Mouse (Mus musculus): ENCODE results near the gene Ccdc142.
A peak's percentile ranks its signal among the peaks of the same experiment; 100 is the strongest.

Gene Ccdc142

DNA sequence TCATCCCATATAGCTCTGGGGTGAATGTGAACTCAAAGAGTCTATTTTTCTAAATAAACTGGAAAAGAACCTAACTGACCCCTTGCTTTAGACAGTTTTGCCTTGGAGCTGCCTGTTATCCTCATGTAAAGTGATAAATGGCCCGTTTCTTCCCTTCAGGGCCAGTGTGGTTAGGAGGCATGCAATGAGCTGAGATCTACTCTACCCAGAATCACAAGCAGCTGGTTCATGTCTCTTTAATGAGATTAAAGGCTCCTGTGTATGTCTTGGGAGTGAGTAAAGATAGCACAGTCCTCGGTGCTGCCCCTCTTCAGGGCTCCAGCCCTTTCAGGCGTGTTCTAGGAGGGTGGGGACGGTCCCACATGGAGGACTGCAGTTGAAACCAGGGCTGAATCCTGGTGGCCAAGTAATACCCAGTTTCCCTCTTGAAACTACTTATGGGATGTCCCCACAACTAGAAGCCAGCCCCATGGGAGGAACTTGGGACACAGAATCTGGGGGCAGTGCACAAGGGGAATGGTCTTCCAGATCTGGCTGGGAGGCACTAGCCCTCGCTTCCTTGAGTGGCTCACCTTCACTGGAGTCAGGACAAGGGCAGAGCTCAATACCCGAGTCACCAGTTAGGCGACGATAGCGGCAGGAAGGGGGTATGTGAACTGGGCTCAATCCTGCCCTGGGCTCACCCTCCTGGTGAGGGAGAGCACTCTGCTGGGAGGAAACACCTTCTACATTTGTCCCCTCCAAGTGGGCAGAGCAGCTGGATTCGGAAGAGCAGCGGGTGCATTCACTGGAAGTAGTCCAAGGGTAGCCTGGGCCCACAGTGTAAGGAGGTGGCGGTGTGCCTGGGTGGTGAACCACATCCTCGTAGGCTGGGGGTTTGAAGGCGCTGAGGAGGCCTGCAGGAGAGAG lies 17.7 kb downstream of the Ccdc142 start:
- DNase-seq = peak; percentile 29 to 43

DNA sequence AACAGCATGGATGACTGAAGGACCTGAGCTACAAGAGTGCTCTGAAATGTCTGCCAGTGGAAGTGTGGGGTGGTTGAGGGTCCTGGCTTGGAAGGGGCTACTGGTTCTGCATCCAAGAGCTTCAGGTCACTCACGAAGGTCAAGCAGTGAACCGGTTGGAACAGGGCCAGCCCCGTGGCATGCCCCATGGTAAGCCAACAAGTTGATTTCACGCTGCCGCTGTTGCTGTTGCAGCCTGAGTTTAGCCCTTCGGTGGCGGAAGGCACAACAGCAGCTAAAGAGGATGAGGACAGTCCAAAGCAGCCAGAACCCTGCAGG lies 18.3 kb downstream of the Ccdc142 start:
- no peak for DNase-seq

DNA sequence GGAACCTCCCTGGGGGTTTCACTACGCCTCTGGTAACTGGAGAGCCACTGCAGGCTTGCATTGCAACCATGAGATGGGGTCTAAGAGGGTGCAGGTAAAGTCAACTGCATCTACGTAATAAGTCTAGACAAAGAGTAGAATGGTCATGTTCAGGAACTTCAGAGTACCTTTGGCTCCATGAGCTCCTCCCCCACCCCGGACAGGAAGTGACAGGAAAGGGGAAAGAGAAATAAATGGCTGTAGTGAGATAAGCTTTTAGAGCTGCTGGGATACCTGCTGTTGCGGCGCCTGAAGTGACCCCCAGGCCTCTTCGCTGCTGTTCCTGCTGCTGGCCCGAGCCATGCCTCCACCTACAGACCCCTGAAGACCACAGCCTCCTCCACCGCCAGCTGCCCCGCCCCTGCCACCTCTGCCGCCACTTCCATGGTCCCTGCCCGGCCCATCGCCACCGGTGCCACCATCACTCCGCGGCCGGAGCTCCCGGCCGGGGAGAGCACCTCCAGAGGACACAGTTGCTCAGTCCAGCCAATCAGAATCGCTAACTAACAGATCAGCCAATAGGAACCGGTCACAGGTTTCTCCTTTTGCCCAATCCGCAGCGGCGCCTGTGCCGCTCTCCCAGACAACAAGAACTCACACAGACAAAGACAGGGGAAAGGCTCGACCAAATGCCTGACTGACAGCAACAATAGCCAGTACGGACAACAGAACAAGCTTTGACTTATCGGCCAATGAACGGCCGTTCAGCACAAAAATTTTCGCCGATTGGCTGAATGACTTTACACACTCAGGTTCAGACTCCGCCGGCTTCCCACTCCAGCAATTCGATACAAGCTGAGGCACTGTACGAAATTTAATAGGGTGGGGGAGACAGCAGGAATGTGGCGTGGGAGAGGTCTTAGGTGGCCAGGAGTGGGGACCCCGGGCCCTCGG lies 19.8 kb downstream of the Ccdc142 start, which contains the start of gene Wbp1:
TSS of gene Wbp1 (minus strand) at position 630 of the 933 bp plus-strand sequence.
- DNase-seq = peak; percentile 86 to 94

DNA sequence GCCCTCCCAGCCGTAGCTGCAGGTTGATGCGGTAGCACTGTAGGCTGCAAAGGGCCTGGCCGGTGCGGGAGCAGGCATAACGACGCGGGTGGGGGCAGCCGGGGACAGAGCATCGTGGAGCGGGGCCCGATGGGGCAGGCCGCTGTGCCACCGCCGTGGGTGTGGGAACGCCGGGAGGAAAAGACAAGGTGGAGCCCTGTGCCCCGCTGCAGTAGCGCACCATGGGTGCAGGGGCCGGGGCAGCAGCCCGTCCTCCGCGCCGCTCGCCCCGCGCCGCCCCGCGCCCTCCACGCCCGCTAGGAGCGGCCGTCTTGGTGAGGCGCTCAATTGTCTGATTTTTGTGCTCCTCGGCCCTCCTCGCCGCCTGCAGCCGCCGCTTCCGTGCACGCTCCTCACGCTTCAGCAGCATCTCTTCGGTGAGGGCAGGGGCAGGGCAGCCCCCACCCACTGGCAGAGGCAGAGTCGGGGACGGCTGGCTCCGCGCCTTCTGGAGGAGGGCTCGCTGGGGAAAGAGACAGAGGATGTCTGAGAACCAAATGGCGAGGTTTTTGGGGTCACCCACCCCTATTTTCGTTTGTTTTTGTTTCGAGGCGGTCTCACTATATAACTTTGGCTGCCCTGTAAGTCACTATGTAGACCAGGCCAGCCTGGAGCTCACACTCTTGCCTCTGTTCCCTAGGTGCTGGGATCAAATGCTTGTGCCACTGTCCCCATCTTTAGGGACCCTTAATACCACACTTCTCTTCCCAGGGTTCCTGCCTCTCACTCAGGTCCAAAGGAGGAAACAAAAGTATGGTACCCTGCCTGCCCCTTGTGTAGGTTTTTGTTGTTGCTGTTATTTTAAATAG lies 20.7 kb downstream of the Ccdc142 start:
- DNase-seq = peak in 1 of 2 experiments; percentile 64

DNA sequence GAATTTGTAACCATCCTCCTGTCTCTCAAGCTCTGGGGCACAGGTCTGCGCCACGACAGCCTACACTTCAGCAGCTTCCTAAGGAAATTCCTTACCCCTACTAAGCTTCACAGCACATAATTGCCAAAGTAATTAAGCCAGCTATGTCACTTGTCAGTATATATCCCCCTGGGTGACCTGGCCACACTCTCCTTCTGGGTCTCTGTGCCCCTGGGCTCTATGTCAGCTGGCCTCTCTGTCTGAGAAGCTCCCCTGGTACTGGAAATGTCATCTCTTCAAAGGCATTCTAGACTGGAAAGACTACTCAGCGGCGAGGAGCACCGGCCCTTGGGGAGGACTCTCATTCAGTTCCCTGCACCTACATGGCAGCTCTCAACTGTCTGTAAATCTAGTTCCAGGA lies 21.6 kb downstream of the Ccdc142 start:
- no peak for DNase-seq

DNA sequence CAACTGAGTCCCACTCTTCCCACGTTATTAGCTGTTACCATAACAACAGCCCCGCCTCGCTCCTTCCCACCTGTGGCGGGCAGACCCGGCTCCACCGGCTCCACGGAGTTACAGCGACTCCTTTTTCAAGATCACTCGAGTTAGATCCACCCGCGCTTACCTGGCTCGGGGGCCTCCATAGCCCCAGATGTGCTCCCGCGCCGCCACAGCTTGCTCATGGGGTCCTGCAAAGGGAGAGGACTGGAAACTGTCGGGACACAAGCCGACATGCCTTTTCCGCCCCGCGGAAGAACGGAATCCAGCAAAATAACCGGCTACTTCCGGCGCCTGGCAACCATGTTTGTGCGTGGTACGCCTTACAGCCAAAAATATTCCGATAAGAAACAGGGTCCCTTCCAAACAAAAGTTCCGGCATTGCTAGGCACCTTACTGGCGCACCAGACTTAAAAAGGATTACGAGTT lies 23.5 kb downstream of the Ccdc142 start:
- peak; percentile 88 to 89 for DNase-seq

DNA sequence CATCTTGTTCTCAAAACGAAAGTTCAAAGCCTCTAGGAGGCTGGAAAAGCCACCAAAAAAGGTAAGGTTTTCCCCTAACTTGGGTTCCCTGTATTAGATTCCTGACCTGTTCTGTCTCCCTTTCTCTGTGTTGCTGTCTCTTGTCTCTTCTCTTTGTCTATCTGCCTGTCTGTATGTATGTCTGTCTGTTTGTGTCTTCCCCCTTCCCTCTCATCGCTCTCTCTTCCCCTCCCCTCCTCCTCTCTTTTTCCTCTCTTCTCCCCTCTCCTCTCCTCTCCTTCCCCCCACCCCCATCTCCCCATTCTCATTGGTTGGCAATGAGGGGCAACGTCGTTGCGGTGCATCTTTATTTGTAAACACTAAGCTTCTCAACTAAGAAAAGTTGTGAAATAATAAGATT lies 23.9 kb downstream of the Ccdc142 start, which contains the start of gene Ino80b:
TSS of gene Ino80b (minus strand) at position 101 of the 400 bp plus-strand sequence.
- no peak for DNase-seq

DNA sequence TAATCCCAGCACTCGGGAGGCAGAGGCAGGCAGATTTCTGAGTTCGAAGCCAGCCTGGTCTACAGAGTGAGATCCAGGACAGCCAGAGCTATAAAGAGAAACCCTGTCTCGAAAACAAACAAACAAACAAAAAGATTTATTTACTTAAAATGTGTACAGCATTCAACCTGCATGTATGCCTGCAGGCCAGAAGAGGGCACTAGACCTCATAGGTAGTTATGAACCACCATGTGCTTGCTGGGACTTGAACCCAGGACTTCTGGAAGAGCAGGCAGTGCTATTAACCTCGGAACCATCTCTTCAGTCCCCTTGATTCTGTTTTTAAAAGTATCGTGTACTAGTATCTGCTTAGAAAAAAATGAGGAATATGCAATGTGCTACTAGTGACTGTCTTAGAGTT lies 26.0 kb downstream of the Ccdc142 start:
- DNase-seq = no peak

DNA sequence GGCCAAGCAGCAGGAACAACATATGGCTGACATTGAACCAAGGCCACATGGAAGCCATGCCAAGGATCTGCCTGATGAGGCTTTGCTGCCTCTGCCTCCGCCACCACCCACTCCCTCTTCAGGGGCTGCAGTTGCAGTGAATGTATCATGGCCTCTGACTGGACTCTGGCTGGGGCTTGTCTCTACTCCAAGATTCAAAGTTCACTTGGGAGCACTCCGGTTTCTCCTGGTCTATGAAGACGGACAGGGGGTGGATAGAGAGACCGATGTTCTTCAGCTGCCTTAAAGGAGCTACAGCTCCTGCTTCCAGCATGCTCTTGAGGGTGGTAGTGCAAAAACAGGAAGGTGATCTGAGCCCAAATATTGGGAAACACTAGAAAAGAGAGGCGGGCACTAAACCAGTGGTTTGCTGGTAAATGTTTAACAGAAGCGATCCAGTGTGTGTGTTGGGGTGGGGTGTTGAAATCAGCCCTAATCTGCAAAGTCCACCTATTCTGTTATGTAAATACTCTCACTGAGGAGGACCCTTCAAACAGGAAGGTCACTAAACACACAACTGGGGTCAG lies 30.2 kb downstream of the Ccdc142 start:
- no peak for DNase-seq

DNA sequence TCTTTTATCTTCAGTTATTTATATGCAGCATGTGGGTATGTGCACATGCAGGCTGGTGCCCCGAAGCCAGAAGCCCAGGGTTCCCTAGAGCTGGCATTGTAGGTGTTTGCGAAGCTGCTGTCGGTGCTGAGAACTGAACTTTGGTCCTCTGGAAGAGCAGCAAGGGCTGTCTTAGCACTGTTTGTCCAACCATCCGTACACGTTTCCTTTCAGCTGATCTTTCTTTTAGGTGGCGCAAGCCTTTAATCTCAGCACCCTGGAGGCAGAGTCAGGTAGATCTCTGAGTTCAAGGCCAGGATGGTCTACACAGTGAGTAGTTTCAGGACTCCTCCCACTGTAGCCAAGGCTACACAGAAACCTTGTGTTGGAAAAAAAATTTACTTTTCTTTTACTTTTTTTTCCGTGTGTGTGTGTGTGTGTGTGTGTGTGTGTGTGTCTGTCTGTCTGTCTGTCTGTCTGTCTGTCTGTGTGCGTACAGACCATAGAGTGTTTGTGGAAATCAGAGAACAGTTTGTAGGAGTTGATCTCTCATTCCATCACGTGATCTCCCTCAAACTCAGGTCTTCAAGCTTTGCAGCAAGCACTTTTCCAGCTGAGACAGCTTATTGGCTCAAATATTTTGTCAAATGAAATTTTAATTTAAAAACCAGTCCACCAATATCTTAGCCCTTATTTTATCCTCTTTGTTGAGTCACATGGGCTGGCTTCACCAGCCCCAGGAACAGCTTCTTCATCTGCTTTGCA lies 30.9 kb downstream of the Ccdc142 start:
- DNase-seq = no peak

DNA sequence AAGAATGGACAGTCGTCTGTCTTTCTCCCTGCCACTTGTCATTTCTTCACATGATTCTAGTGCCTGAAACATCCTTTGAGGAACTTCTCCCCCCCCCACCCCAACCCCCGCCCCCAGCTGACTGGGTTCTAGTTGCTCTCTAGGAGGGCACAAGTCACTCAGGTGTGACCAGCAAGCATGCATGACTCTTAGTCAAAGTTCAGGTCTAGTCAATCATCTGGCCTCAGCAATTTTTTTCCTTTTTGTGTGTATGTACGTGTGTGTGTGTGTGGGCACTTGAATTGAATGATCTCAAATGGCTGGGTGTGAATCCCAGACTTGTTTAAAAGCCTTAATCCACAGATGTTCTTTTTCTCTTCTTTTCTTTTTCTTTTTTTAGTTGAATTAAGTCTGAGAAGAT lies 32.8 kb downstream of the Ccdc142 start:
- no peak for DNase-seq

DNA sequence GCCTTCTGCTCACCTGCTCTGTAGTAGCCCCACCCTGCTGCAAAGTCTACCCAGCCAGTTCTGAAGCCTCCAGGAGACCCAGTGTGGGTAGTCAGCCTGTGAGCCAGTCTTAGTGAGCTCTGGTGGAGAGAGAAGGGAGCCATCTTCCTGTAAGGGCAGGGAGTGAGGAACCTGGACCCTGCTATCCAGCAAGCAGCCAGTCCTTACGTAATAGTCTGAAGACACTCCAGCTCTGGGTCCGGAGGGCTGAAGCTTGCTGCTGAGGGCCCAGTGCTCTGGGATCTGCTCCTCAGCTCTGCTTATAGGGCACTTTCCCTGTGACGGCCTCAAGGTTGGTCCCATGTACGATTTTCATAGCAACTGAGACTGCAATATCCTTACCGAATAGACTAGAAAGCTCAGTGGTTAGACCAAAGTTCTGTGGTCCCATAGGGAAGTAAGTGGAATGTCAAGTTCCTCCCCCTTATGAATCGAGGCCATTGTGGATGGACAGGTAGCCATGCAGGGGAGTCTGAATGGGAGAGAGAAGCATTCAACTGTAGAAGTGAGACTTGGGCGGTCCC lies 33.6 kb downstream of the Ccdc142 start, which contains the start of gene Rtkn:
TSS of gene Rtkn (plus strand) at position 513 of the 563 bp plus-strand sequence.
- DNase-seq = no peak

DNA sequence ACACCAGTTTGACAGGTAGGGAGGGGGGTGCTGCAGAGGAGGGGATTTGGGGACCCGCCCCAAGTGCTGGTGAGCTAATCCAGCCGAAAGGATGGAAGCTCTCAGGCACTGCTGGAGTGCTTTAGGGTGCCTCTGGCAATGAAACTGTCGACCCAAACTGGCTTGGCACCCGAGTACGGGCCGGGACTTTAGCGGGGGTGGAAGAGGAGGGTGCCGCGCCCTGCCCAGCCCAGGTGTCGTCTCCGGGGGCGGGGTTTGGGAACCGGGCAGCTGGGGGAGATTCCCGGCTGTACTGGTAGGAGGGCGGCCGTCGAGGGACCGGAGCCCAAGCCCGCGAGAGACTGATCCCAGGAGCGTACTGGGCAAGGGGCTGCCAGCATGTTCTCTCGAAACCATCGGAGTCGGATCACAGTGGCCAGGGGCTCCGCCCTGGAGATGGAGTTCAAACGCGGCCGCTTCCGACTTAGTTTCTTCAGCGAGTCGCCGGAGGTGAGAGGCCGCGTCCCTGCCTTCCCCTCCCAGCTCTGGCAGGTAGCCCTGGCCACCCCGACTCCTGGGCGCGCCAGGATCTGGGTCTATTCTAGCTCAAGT lies 34.3 kb downstream of the Ccdc142 start:
- peak in 1 of 2 experiments; percentile 26 for DNase-seq

DNA sequence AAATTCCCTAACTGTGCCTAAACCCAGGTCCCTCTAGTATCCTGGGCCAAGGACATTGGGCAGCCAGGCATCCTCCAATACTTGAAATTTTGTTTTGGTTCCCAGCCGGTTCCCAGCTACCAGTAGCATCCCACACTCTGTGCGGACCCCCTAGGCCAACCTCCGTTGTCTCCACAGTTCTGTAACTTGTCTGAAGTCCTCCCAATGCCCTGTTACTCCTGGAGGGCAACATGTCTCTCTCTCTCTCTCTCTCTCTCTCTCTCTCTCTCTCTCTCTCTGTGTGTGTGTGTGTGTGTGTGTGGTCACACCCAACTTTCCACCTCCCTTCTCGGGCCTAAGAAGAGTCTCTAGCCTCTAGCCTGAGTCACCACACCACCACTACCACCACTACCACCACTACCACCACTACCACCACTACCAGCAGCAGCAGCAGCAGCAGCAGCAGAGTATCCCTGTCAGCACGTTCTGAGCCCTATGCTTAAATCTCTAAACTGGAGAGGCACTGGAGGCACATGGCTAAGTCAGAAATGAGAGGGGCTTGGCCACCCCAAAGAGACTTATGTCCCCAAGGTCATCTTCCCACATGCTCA lies 35.0 kb downstream of the Ccdc142 start:
- no peak for DNase-seq

DNA sequence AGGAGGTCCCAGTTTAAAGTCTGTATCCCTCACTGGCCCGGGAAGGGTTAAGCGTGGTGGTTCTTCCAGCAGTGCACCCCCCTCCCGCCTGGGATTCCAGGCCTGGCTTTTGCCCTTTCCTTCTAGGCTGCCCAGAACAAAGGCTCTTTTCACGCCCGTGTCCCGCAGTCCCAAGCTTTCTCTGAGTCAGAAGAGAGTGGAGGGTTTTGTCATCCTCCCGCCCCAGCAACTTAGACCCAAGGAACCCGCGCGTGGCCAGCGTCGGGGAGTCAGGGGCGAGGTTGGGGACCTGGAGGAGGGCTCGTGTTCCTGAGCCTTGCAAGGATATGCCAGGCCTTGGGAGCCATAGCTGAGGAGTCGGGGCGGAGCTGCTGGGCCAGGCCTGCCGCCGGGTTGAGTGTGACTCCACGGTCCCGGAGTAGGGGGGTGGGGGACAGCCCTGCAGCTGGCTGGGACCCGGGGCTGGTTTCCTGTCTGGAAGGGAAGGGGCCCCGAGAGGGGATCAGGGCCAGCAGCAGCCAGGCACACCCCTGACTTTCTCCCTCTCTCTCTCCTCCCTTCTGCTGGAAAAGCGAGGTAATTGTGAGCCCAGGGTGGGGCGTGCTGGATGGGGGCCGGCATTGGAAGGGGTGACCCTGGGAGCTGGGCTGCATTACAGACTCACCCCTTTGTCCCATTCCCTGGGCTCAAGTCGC lies 35.6 kb downstream of the Ccdc142 start:
- peak; percentile 49 to 74 for DNase-seq

DNA sequence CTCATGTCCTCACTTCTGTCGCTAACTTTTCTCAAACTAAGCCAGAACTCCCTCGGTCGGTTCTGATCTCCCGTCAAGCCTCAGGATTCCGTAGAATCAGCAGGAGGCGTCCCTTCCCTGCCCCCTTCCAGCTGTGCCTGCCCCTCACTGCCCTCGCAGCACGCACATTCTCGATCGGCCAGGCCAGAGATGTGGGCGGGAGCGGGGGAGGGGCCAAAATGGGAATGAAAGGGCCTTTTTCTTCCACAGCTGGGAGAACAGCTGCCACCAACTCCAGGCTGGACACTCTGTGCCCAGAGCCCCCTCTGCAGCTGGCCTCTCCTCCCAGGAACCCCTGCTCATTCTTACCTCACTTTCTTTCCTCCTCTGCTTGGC lies 36.2 kb downstream of the Ccdc142 start:
- peak in 1 of 2 experiments; percentile 35 for DNase-seq

DNA sequence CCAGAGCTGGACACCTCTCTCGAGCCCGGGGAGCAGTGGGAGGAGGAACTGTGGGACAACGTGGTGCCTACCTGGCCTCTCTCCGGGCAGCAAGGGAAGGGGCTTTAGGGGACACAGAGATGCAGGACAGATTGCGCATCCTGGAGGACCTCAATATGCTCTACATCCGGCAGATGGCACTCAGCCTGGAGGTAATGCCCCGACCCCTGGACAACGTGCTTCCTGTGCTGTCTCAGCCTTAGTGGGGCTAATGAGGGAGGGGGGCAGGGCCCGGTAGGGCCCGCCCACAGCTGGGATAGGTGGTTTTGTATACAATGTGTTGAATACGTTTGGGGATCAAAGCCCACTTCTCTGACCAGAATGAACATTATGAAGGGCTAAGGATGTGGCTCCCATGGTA lies 36.7 kb downstream of the Ccdc142 start:
- DNase-seq = peak in 1 of 2 experiments; percentile 41

DNA sequence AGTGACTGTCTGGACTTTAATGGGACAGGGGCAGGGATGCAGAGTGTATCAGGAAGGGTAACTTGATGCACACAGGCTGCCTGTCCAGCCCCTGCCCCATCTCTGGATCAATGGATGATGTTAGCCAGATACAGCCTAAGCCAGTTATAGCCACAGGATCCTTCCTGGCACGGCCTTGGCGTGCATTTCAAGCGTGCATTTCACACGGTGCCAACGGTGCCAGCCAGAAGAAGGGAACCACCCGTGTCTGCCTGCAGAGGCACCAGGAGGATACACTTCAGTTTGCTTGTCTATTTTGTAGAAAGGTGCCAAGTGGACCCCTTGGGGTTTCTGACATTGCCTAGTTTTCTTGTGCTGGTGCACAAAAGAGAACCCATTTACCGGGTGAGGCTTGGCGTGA lies 38.6 kb downstream of the Ccdc142 start:
- DNase-seq = no peak

DNA sequence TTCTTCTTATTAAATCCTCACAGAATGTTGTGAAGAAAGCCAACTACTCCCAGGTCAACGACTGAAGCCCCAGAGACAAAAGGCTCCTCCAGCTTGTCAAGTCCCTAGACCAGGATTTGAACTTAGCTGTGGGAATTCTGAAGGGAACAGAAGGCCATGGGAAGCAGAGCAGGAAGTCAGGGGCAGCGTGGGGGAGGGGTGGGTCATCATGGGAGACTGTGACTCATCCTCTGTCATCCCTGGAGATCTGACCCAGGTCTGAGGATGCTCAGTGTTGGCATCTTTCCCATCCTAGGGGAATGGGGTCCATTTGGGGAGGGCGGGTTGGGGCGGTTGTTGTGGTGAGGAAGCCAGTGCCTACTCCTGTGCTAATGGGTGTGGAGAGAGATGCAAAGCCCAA lies 40.2 kb downstream of the Ccdc142 start:
- no peak for DNase-seq

All from thymus, postnatal 36 days (tissue).